Mouse (Mus musculus) cerebellum, adult 9-11 months (tissue): ENCODE results near the gene Ston1.
A peak's percentile ranks its signal among the peaks of the same experiment; 100 is the strongest.

Experiments used
- DNase-seq: peaks from one replicate; pipeline ENCODE4 v3.0.0; 2022

Gene Ston1

GRCm38 (mm10) chr17:88597222-88598055, at the start of gene Ston1:
TSS of gene Ston1 (plus strand) at chr17:88597684.
- DNase-seq: peak; percentile 53

- no peak for DNase-seq
Observed at GRCm38 (mm10) chr17:88549411-88550191, 47.9 kb upstream of the Ston1 start.

GRCm38 (mm10) chr17:88550351-88550750, 47.1 kb upstream of the Ston1 start:
- DNase-seq: no peak

- no peak for DNase-seq
Observed at GRCm38 (mm10) chr17:88550981-88551940, 46.2 kb upstream of the Ston1 start.

- no peak for DNase-seq
Observed at GRCm38 (mm10) chr17:88552556-88552955, 44.9 kb upstream of the Ston1 start.

- no peak for DNase-seq
Observed at GRCm38 (mm10) chr17:88553001-88553449, 44.5 kb upstream of the Ston1 start.

- no peak for DNase-seq
Observed at GRCm38 (mm10) chr17:88553473-88554087, 43.9 kb upstream of the Ston1 start.

GRCm38 (mm10) chr17:88556176-88556575, 41.3 kb upstream of the Ston1 start:
- DNase-seq: no peak

- no peak for DNase-seq
Observed at GRCm38 (mm10) chr17:88556688-88557087, 40.8 kb upstream of the Ston1 start.

- DNase-seq: peak; percentile 67
Observed at GRCm38 (mm10) chr17:88558168-88558842, 39.2 kb upstream of the Ston1 start.

- DNase-seq: no peak
Observed at GRCm38 (mm10) chr17:88563611-88564010, 33.9 kb upstream of the Ston1 start.

GRCm38 (mm10) chr17:88569807-88570540, 27.5 kb upstream of the Ston1 start:
- no peak for DNase-seq

GRCm38 (mm10) chr17:88570784-88571183, 26.7 kb upstream of the Ston1 start:
- no peak for DNase-seq

- DNase-seq: no peak
Observed at GRCm38 (mm10) chr17:88574811-88575210, 22.7 kb upstream of the Ston1 start.

- DNase-seq: no peak
Observed at GRCm38 (mm10) chr17:88578522-88579242, 18.8 kb upstream of the Ston1 start.

- DNase-seq: no peak
Observed at GRCm38 (mm10) chr17:88580556-88580955, 16.9 kb upstream of the Ston1 start.

- no peak for DNase-seq
Observed at GRCm38 (mm10) chr17:88581511-88582021, 15.9 kb upstream of the Ston1 start.

- DNase-seq: no peak
Observed at GRCm38 (mm10) chr17:88582999-88583398, 14.5 kb upstream of the Ston1 start.

- DNase-seq: no peak
Observed at GRCm38 (mm10) chr17:88583411-88583810, 14.1 kb upstream of the Ston1 start.

GRCm38 (mm10) chr17:88587371-88587770, 10.1 kb upstream of the Ston1 start:
- DNase-seq: no peak
